Comparison of ENCODE assay signal across 11 mouse cellular contexts in the genomic region with DNA sequence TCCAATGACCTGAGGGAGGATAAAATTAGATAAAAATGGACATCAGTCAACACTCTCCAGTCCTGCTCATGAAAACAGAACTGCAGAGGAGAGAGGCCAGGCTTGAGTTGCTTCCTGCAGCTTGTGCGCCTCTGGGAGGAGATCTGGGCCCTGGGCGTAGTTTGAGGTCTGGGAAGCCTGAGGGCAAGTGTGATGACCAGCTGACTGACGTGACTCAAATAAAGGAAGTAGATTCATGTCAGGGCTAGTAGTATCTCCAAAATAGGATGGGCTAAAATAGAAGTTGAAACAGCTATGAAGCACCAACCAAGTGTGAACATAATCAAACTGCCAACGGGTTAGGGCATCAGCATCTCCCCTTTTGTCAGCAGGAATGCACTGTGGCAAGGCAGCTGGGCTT.
DNase-seq lines count a peak whose midpoint lies in the region; TF ChIP-seq lines count a peak whose summit lies in the region.
"Had no signal": no experiment of that assay in that cellular context is flagged by ENCODE, and none has a peak within 500 bp of the region (broad histone marks: within the 10 kb centered on the region; RNA-seq: fewer than 3 reads in every experiment).

No protein-coding gene starts in this region.

- no peak for TF ChIP-seq POLR2A in kidney, adult 2 months (IDR thresholded peaks at IDR 0.05; ENCODE audit: low read depth, low read length)

- no peak for TF ChIP-seq CTCF in kidney, adult 2 months (conservative IDR thresholded peaks at IDR 0.05; ENCODE audit: insufficient read depth, insufficient read length, low read depth, low read length)

- H3K9me3 ChIP-seq in limb, embryonic 10.5 days (replicated peaks) = no peaks in the 10 kb centered on the region
- H3K9me3 ChIP-seq: forebrain, embryonic 15.5 days; neural tube, embryonic 12.5 days had no signal

- DNase-seq in kidney, adult 2 months = peak; percentile 42
- no peak for DNase-seq in kidney, postnatal 4 days
- DNase-seq in spleen, adult 18-20 months = peak; percentile 44 to 45
- DNase-seq in spleen, postnatal 4 days (ENCODE audit: low spot score in 2 of 2) = no peak
- peak; percentile 43 to 51 for DNase-seq in lung, postnatal 4 days
- DNase-seq in cerebellum, adult 8-10 months = no peak
- no peak for DNase-seq in limb, embryonic 10.5 days (ENCODE audit: low spot score)
- DNase-seq: cerebellum, postnatal 25 days; gastrocnemius, postnatal 25 days had no signal

- no peaks in the 10 kb centered on the region for H3K36me3 ChIP-seq in kidney, adult 2 months (ENCODE audit: control insufficient read depth, insufficient read depth, low read length)
- H3K36me3 ChIP-seq in limb, embryonic 10.5 days = no peaks in the 10 kb centered on the region
- H3K36me3 ChIP-seq: forebrain, embryonic 15.5 days; neural tube, embryonic 12.5 days had no signal

- no peak overlapping the region for H3K4me3 ChIP-seq in kidney, adult 2 months (ENCODE audit: insufficient read depth, low read depth, low read length)
- no peak overlapping the region for H3K4me3 ChIP-seq in limb, embryonic 10.5 days
- H3K4me3 ChIP-seq: forebrain, embryonic 15.5 days; neural tube, embryonic 12.5 days had no signal

- H3K27me3 ChIP-seq in kidney, adult 2 months (replicated peaks; ENCODE audit: control insufficient read depth, insufficient read depth, low read length) = no peaks in the 10 kb centered on the region
- no peaks in the 10 kb centered on the region for H3K27me3 ChIP-seq in limb, embryonic 10.5 days (ENCODE audit: low read depth, poor library complexity, severe bottlenecking)
- H3K27me3 ChIP-seq: forebrain, embryonic 15.5 days; neural tube, embryonic 12.5 days had no signal

- 80% methylated on average over 4 of the region's 4 CpGs for WGBS in kidney, adult 2 months
- 92% methylated on average over 4 of the region's 4 CpGs for WGBS in limb, embryonic 10.5 days

- H3K4me1 ChIP-seq in kidney, adult 2 months (ENCODE audit: control insufficient read depth, insufficient read depth, low read length) = no peaks in the 10 kb centered on the region
- peaks cover 14% of the 10 kb centered on the region for H3K4me1 ChIP-seq in limb, embryonic 10.5 days
- H3K4me1 ChIP-seq: forebrain, embryonic 15.5 days had no signal

- peak overlapping the region; percentile 45; the same call in 1 of the 2 replicates for H3K27ac ChIP-seq in kidney, adult 2 months (ENCODE audit: insufficient read depth, low read depth, low read length)
- H3K27ac ChIP-seq in limb, embryonic 10.5 days = no peak overlapping the region
- H3K27ac ChIP-seq: forebrain, embryonic 15.5 days; neural tube, embryonic 12.5 days had no signal

Comparison
In these comparisons a context has a peak if more than half of its experiments do, and no peak if none do; other contexts are left out.
1. DNase-seq: peak in kidney, adult 2 months (single experiment), spleen, adult 18-20 months (2 of 2) and lung, postnatal 4 days (2 of 2); none in kidney, postnatal 4 days (0 of 2), spleen, postnatal 4 days (0 of 2), cerebellum, adult 8-10 months (single experiment) and limb, embryonic 10.5 days (single experiment).